In genomic region chr11:44364536-44364935, GRCm38 (mm10) we compare ENCODE assay signal across 26 mouse cellular contexts. TPM values are rescaled to one million over a fixed set of nuclear protein-coding genes. Genes with fewer than 3 reads are reported as not detected.
DNase-seq lines count a peak whose midpoint lies in the region; TF ChIP-seq lines count a peak whose summit lies in the region.
"Had no signal": no experiment of that assay in that cellular context is flagged by ENCODE, and none has a peak within 500 bp of the region (broad histone marks: within the 10 kb centered on the region; RNA-seq: fewer than 3 reads in every experiment).

No protein-coding gene starts in this region.

- H3K4me1 ChIP-seq in kidney, adult 2 months (ENCODE audit: control insufficient read depth, insufficient read depth, low read length), result no peaks in the 10 kb centered on the region
- H3K4me1 ChIP-seq: embryonic facial prominence, embryonic 15.5 days; heart, embryonic 13.5 days; limb, embryonic 13.5 days had no signal

- H3K36me3 ChIP-seq in kidney, adult 2 months (ENCODE audit: control insufficient read depth, insufficient read depth, low read length), result no peaks in the 10 kb centered on the region
- no peaks in the 10 kb centered on the region for H3K36me3 ChIP-seq in myocyte (ENCODE audit: control insufficient read depth, insufficient read depth)
- H3K36me3 ChIP-seq: embryonic facial prominence, embryonic 15.5 days; forebrain, embryonic 10.5 days; heart, embryonic 13.5 days; limb, embryonic 13.5 days had no signal

- intact Hi-C loops in gastrocnemius, adult 2 months (cut with DNase I), result no loop called here

- no peaks in the 10 kb centered on the region for H3K27me3 ChIP-seq in kidney, adult 2 months (replicated peaks; ENCODE audit: control insufficient read depth, insufficient read depth, low read length)
- H3K27me3 ChIP-seq in myocyte (ENCODE audit: control insufficient read depth, insufficient read depth, insufficient read length), result no peaks in the 10 kb centered on the region
- H3K27me3 ChIP-seq: embryonic facial prominence, embryonic 15.5 days; heart, embryonic 13.5 days; limb, embryonic 13.5 days had no signal

- DNase-seq in gastrocnemius, adult 2 months, result peak; percentile 21
- DNase-seq in gastrocnemius, postnatal 4 days (ENCODE audit: low spot score in 2 of 2), result no peak
- peak; percentile 39 for DNase-seq in kidney, adult 2 months
- no peak for DNase-seq in kidney, postnatal 14 days
- peak; percentile 10 for DNase-seq in fat pad, adult 2 months (ENCODE audit: extremely low read depth, low read depth, low spot score)
- DNase-seq in ovary, postnatal 14 days (ENCODE audit: low spot score), result no peak
- DNase-seq: adrenal gland, postnatal 25 days; cerebellum, adult 11 months; cerebellum, postnatal 10 days; spleen, adult 18-20 months; thymus, postnatal 36 days had no signal

- H3ac ChIP-seq in myocyte (ENCODE audit: control insufficient read depth, insufficient read length), result no peak overlapping the region

- H3K79me2 ChIP-seq in myocyte (ENCODE audit: control insufficient read depth, insufficient read depth), result no peaks in the 10 kb centered on the region

- TF ChIP-seq CTCF in gastrocnemius, adult 2 months (IDR thresholded peaks at IDR 0.05), result no peak
- TF ChIP-seq CTCF in kidney, adult 2 months (conservative IDR thresholded peaks at IDR 0.05; ENCODE audit: insufficient read depth, insufficient read length, low read depth, low read length), result no peak

- H3K4me3 ChIP-seq in gastrocnemius, adult 2 months, result no peak overlapping the region
- no peak overlapping the region for H3K4me3 ChIP-seq in kidney, adult 2 months (ENCODE audit: insufficient read depth, low read depth, low read length)
- no peak overlapping the region for H3K4me3 ChIP-seq in myocyte
- H3K4me3 ChIP-seq: embryonic facial prominence, embryonic 15.5 days; forebrain, embryonic 10.5 days; heart, embryonic 13.5 days; limb, embryonic 13.5 days had no signal

- H3K4me2 ChIP-seq in myocyte (ENCODE audit: low read depth), result peak overlapping the region; percentile 3
- H3K4me2 ChIP-seq: embryonic facial prominence, embryonic 15.5 days; heart, embryonic 13.5 days; limb, embryonic 13.5 days; midbrain, embryonic 11.5 days had no signal

- TF ChIP-seq POLR2A in kidney, adult 2 months (IDR thresholded peaks at IDR 0.05; ENCODE audit: low read depth, low read length), result no peak
- TF ChIP-seq POLR2A in myocyte (IDR thresholded peaks at IDR 0.05; ENCODE audit: insufficient read length, low read depth), result no peak

- H3K27ac ChIP-seq in gastrocnemius, adult 2 months, result no peak overlapping the region; the same call in 1 of the 2 replicates
- H3K27ac ChIP-seq in kidney, adult 2 months (ENCODE audit: insufficient read depth, low read depth, low read length), result no peak overlapping the region
- H3K27ac ChIP-seq: embryonic facial prominence, embryonic 15.5 days; forebrain, embryonic 10.5 days; heart, embryonic 13.5 days; limb, embryonic 13.5 days; liver, embryonic 14.5 days had no signal

TF ChIP-seq in myocyte, 11 proteins besides CTCF, POLR2A, EP300 and RAD21:
- TF ChIP-seq E2F4 (IDR thresholded peaks at IDR 0.05; ENCODE audit: insufficient read depth), result no peak

RNA-seq across cellular contexts. Expression of gene Il12b, which starts 35.3 kb away (rescaled TPM):
- total RNA-seq in gastrocnemius, adult 2 months (2021), result not detected
- not detected for total RNA-seq in gastrocnemius, postnatal 4 days (2021)
- 0.07 and 0.11 TPM in 2 replicates for polyA plus RNA-seq in kidney, adult 2 months (2012; rRNA removed)
- not detected for polyA plus RNA-seq in myocyte (2012; fragmentation: generic; extraction: Trizol)
- total RNA-seq: adrenal gland, postnatal 25 days; layer of hippocampus, adult 18-20 months; layer of hippocampus, postnatal 25 days; left cerebral cortex, postnatal 10 days; MEL had no signal
- polyA plus RNA-seq: embryonic facial prominence, embryonic 15.5 days; forebrain, embryonic 10.5 days; hindbrain, embryonic 11.5 days; kidney, embryonic 14.5 days; lung, embryonic 16.5 days; midbrain, embryonic 11.5 days; neural tube, embryonic 11.5 days had no signal

Comparison
In these comparisons a context has a peak if more than half of its experiments do, and no peak if none do; other contexts are left out.
1. DNase-seq: peak in gastrocnemius, adult 2 months (single experiment), kidney, adult 2 months (single experiment) and fat pad, adult 2 months (single experiment); none in gastrocnemius, postnatal 4 days (0 of 2), kidney, postnatal 14 days (single experiment) and ovary, postnatal 14 days (single experiment).